Mouse (Mus musculus) retina, postnatal 1 day (tissue): ENCODE data around the gene Stard10.

Experiments
- DNase-seq: peaks from one replicate; pipeline ENCODE4 v3.0.0-alpha.2; 2012

Gene Stard10

DNA sequence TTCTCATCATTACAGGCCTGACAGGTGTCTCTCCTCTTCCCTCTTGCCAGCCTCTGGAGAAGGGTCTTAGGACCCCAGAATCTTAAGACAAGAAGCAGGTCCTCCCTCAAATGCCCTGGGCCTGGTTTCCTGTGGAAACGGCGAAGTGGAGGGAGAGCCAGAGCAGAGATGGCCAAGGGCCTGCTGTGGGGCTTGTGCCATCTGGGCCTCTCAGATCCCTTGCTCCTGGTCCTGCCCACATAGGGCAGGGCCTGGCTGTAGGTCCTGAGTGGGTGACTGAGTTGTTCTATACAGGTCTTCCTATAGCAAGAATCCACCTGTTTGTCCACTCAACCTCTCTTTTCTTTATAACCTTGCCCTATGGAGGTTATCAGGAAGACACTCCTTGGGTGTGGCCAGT, 18.3 kb downstream of the Stard10 start:
- no peak for DNase-seq

DNA sequence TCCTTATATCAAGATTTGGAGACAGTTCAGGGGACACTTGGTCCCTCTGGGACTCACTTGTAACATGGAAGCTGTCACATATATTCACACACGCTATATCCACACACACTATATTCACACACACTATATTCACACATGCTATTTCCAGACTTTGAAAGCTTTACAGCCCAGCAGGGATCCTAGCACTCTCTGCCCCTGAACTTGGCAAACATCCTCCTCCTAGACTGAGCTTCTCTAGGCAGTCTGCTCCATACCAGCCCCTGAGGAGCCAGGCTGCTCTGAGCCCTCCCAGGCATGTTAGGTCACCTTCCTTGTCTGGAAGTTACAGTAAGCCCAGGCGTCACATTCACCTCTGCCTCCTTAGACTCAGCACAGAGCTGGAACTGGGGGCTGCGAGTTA, 19.8 kb downstream of the Stard10 start:
- DNase-seq = no peak

DNA sequence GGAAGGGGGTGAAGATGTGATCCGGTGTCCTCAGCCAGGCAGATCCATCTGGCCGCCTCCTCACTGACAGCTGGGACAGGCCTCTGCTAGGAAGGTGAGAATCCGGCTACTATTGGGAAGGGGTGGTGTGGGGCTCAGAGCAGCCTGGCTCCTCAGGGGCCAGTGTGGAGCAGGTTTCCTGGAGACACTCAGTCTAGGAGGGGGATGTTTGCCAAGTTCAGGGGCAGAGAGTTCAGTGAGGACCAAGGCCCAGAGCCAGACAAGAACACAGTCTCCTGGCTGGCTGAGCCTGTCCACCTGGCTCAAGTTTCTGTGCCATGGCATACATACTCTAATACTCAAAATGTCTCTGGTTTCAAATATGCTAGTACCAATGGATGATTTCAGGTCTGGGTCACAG, 20.5 kb downstream of the Stard10 start:
- DNase-seq = no peak

DNA sequence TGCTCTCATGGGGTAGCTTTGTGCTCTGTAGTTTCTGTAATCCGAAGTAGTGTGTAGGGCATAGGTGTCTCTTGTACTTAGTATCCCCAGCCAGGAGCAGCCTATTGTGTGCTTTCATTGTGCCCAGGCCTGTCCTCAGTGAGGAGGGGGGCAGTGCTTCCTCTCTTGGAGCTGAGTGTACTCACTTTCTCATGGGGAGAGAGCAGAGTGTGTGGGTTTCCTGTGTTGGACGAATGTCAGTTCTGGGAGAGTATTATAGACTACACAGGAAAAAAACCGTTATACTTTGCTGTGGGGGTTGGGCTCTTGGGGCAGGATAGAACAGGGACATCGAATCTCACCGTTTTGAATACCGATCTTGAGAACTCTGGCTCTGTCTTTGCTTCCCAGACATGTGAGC, 24.5 kb downstream of the Stard10 start:
- no peak for DNase-seq

- DNase-seq = no peak
These were observed 26.2 kb downstream of the Stard10 start for GRCm38 (mm10) chr7:101343135-101343534.

- no peak for DNase-seq
These were observed 28.0 kb downstream of the Stard10 start for GRCm38 (mm10) chr7:101344892-101345291.

DNA sequence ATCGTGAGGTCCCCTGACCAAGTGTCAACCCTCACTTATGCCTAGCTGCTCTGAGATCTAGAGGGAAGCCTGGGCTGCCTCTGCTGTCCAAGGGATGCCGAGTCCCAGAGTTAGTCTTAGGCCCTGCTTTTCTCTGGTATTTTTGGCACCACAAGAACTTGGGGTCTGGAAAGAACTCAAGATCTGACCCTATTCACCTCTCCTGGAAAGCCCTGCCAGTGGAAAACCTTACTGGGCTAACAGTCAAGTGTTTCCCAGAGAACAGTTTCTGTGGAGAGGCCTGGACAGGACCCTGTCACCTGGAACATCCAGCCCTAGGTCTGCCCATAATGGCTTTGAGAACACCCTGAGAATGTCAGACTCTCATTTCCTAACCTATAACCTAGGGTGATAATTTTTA, 30.1 kb downstream of the Stard10 start:
- DNase-seq = no peak

- peak; percentile 70 for DNase-seq
These were observed 30.9 kb downstream of the Stard10 start, which contains the start of gene Arap1 for GRCm38 (mm10) chr7:101347767-101348270. Arap1 (plus strand) TSS chr7:101348067.

- DNase-seq = no peak
These were observed 31.4 kb downstream of the Stard10 start for GRCm38 (mm10) chr7:101348312-101348711.

DNA sequence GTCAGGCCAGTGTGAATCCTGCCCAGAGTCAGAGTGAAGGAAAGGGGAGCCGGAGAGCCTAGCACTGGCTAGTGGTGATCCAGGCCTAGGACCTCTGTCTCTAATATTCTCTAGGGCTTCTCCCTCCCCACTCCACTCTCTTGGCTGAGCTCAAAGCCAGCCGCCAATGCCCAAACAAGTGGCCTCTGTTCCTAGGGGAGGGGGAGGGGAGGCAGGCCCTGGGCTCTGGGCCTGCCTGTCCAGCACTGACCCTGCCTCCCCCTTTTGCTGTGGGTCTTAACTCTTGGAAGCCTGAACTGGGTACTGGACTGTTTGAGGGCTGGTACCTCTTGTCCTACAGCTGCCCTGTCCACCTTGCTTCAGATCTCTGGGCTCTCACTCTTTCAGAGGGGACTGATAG, 33.0 kb downstream of the Stard10 start:
- peak; percentile 83 for DNase-seq

DNA sequence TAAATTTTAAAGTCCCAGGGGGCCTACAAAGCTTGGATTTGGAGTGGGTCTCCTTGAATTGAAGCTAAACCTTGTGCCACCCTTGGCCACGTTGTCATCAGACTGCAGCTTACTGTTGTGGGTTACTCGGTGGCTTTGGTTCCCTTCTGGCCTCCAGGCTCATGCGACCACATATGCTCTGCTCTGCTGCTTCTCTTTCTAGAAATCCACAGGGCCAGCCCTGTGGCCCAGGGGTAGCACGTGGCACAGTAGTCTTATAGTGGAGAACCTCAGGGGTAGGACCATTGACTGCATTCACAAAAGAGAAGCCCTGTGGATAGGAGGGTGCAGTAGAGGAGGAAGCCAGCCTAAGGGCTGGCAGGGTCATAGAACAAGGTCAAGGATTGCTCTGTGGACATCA, 35.5 kb downstream of the Stard10 start:
- no peak for DNase-seq

- no peak for DNase-seq
These were observed 37.5 kb downstream of the Stard10 start for GRCm38 (mm10) chr7:101354423-101354822.

- no peak for DNase-seq
These were observed 38.7 kb downstream of the Stard10 start for GRCm38 (mm10) chr7:101355551-101356100.

- DNase-seq = no peak
These were observed 40.0 kb downstream of the Stard10 start for GRCm38 (mm10) chr7:101356868-101357267.

- no peak for DNase-seq
These were observed 43.5 kb downstream of the Stard10 start for GRCm38 (mm10) chr7:101360406-101360805.

- no peak for DNase-seq
These were observed 44.1 kb downstream of the Stard10 start for GRCm38 (mm10) chr7:101361021-101361420.

- no peak for DNase-seq
These were observed 44.9 kb downstream of the Stard10 start for GRCm38 (mm10) chr7:101361767-101362166.

- no peak for DNase-seq
These were observed 45.9 kb downstream of the Stard10 start for GRCm38 (mm10) chr7:101362791-101363191.

DNA sequence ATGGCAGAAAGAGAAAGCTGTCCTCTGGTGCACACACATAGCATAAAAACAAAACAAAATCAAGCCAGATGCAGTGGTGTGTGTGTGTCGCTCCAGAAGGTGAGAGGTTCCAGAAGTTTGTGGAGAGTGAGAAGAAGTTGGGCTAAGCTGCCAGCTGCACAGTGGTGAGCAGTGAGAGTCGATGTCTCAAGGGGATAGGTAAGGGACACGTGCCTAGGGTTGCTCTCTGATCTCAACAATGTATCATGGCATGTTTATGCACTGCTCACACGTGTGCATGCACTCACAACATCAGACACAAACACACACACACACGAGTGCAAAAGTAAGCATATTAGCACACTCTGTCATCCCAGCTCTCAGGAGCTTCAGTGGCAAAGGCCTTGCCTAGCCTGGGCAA, 47.0 kb downstream of the Stard10 start:
- DNase-seq = no peak

- DNase-seq = peak; percentile 38
These were observed 51.3 kb downstream of the Stard10 start for GRCm38 (mm10) chr7:101367901-101368852.

DNA sequence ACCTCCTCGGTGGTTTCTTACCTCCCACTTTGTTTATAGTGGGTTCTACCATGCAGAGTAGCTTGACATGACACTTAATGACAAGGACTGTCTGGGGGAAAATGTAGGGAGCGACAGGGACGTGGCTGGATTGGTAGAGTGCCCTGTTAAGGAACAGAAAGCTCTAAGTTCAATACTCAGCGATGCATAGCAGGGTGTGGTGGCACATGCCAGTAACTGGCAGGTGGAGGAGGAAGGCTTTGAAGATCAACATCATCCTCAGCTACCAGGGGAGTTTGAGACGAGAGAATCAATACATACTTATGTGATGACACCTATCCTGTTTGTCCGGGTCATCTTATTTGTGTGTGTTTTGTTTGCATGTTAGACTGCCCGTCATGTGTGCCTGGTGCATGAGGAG, 52.8 kb downstream of the Stard10 start:
- no peak for DNase-seq

- no peak for DNase-seq
These were observed 56.2 kb downstream of the Stard10 start for GRCm38 (mm10) chr7:101373082-101373481.

DNA sequence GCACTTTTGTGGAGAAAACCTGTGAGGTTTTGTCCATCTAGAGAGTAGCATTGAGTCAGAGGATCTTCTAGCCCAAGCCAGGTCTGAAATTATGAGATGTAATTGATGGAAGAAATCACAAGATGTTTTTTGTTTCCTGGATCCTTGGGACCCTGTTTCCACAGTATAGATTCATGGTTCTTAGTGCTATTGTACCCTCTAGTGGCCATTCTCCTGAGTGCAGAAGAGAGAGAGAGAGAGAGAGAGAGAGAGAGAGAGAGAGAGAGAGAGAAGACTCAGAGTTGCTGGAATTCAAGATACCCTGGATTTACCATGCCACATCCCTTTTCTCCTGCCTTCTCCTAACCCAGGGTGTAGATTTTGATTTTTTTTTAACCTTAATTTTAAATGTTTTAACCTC, 57.3 kb downstream of the Stard10 start:
- peak; percentile 87 for DNase-seq

- DNase-seq = no peak
These were observed 59.9 kb downstream of the Stard10 start for GRCm38 (mm10) chr7:101376701-101377340.
